ENCODE assay signal across 8 mouse cellular contexts in genomic region chr1:86442832-86443231, GRCm38 (mm10). TPM values are rescaled to one million over a fixed set of nuclear protein-coding genes. Genes with fewer than 3 reads are reported as not detected.
DNase-seq lines count a peak whose midpoint lies in the region; ATAC-seq and TF ChIP-seq lines count a peak whose summit lies in the region.
"Had no signal": no experiment of that assay in that cellular context is flagged by ENCODE, and none has a peak within 500 bp of the region (broad histone marks: within the 10 kb centered on the region; RNA-seq: fewer than 3 reads in every experiment).

No protein-coding gene starts in this region.

- H3K36me3 ChIP-seq in neural tube, embryonic 11.5 days (ENCODE audit: control insufficient read depth, insufficient read depth, low read length), result no peaks in the 10 kb centered on the region; the same call in 1 of the 2 replicates
- H3K36me3 ChIP-seq in limb, embryonic 12.5 days, result no peaks in the 10 kb centered on the region

- no peaks in the 10 kb centered on the region for H3K9me3 ChIP-seq in neural tube, embryonic 11.5 days (ENCODE audit: control insufficient read depth, low read length)
- no peaks in the 10 kb centered on the region for H3K9me3 ChIP-seq in limb, embryonic 12.5 days

- H3K27me3 ChIP-seq in neural tube, embryonic 11.5 days (ENCODE audit: control insufficient read depth, insufficient read depth, low read length), result no peaks in the 10 kb centered on the region
- no peaks in the 10 kb centered on the region for H3K27me3 ChIP-seq in limb, embryonic 12.5 days

- H3K4me2 ChIP-seq in neural tube, embryonic 11.5 days (ENCODE audit: low read depth), result peak overlapping the region; percentile 91
- H3K4me2 ChIP-seq in limb, embryonic 12.5 days, result peak overlapping the region; percentile 83

- peak overlapping the region; percentile 99 for H3K27ac ChIP-seq in neural tube, embryonic 11.5 days (ENCODE audit: low read depth, low read length)
- H3K27ac ChIP-seq in limb, embryonic 12.5 days, result peak overlapping the region; percentile 100
- peak overlapping the region; percentile 99 for H3K27ac ChIP-seq in olfactory bulb, adult 2 months (ENCODE audit: insufficient read depth, low read depth, low read length)

- TF ChIP-seq POLR2A in olfactory bulb, adult 2 months (IDR thresholded peaks at IDR 0.05; ENCODE audit: insufficient read depth, low read depth, low read length), result no peak

- H3K4me3 ChIP-seq in neural tube, embryonic 11.5 days (ENCODE audit: low read depth, low read length), result peak overlapping the region; percentile 45
- peak overlapping the region; percentile 48 for H3K4me3 ChIP-seq in limb, embryonic 12.5 days (replicated peaks)
- H3K4me3 ChIP-seq in olfactory bulb, adult 2 months (ENCODE audit: insufficient read depth, low read depth, low read length), result peak overlapping the region; percentile 64

- TF ChIP-seq CTCF in olfactory bulb, adult 2 months (IDR thresholded peaks at IDR 0.05; ENCODE audit: insufficient read depth, low read depth, low read length), result no peak

- WGBS in neural tube, embryonic 11.5 days, result 3% methylated on average over 24 of the region's 24 CpGs
- 2% methylated on average over 24 of the region's 24 CpGs for WGBS in limb, embryonic 12.5 days
- WGBS in olfactory bulb, adult 2 months, result 2% methylated on average over 24 of the region's 24 CpGs

- ATAC-seq in neural tube, embryonic 11.5 days (ENCODE audit: insufficient read depth, low FRiP score, low TSS enrichment), result peak; percentile 0; the same call in 1 of the 2 replicates
- ATAC-seq in erythroblast, adult 5-6 weeks (replicated peaks; ENCODE audit: low FRiP score, poor library complexity, severe bottlenecking), result 0 out of 2 replicates have a peak, but pooled peaks have one; percentile 9
- no peak; the same call in 1 of the 2 replicates for ATAC-seq in limb, embryonic 12.5 days (ENCODE audit: insufficient number of reproducible peaks, insufficient read depth, low FRiP score, low TSS enrichment, low read depth)

- no peak for DNase-seq in neural tube, embryonic 11.5 days (ENCODE audit: low spot score)
- no peak for DNase-seq in neural tube, embryonic 10.5 days (ENCODE audit: extremely low spot score, low spot score)
- no peak for DNase-seq in MN1 (ENCODE audit: low spot score)
- DNase-seq in urinary bladder, postnatal 36 days (ENCODE audit: low spot score in 2 of 2), result no peak

- H3K9ac ChIP-seq in neural tube, embryonic 11.5 days (ENCODE audit: low read length), result peak overlapping the region; percentile 97
- H3K9ac ChIP-seq in limb, embryonic 12.5 days (replicated peaks), result peak overlapping the region; percentile 93

- H3K4me1 ChIP-seq in neural tube, embryonic 11.5 days (ENCODE audit: control insufficient read depth, insufficient read depth, low read length), result peaks cover 16% of the 10 kb centered on the region
- H3K4me1 ChIP-seq in limb, embryonic 12.5 days (replicated peaks), result peaks cover 37% of the 10 kb centered on the region
- H3K4me1 ChIP-seq in olfactory bulb, adult 2 months (ENCODE audit: control insufficient read depth, insufficient read depth, low read length), result peaks cover 44% of the 10 kb centered on the region

RNA-seq across cellular contexts. Expression of gene Tex44, which starts 16.7 kb away (rescaled TPM):
- not detected in 2 replicates for polyA plus RNA-seq in neural tube, embryonic 11.5 days (2014; fragmentation: Nextera tagmentation; extraction: Ambion mirVana)
- not detected in 2 replicates for total RNA-seq in erythroblast, adult 5-6 weeks (2015; ENCODE audit: low replicate concordance)
- total RNA-seq in erythroblast, adult 5-6 weeks (2017; ENCODE audit: low replicate concordance), result not detected in 2 replicates
- polyA plus RNA-seq in limb, embryonic 12.5 days (2016; fragmentation: Nextera tagmentation; extraction: Ambion mirVana), result not detected in 2 replicates
- not detected in 2 replicates for polyA plus RNA-seq in olfactory bulb, adult 2 months (2012; ENCODE audit: insufficient read depth, insufficient read length, low replicate concordance, missing spikeins)
- total RNA-seq: gastrocnemius, adult 8-10 months had no signal

RNA-seq across cellular contexts. Expression of gene Nmur1, which starts 16.8 kb away (rescaled TPM):
- 0.35 TPM in 1 of 2 replicates, not detected in the other for polyA plus RNA-seq in neural tube, embryonic 11.5 days (2014; fragmentation: Nextera tagmentation; extraction: Ambion mirVana)
- not detected in 2 replicates for total RNA-seq in erythroblast, adult 5-6 weeks (2015; ENCODE audit: low replicate concordance)
- total RNA-seq in erythroblast, adult 5-6 weeks (2017; ENCODE audit: low replicate concordance), result not detected in 2 replicates
- polyA plus RNA-seq in limb, embryonic 12.5 days (2016; fragmentation: Nextera tagmentation; extraction: Ambion mirVana), result not detected in 2 replicates
- polyA plus RNA-seq in olfactory bulb, adult 2 months (2012; ENCODE audit: insufficient read depth, insufficient read length, low replicate concordance, missing spikeins), result not detected in 2 replicates
- total RNA-seq: gastrocnemius, adult 8-10 months had no signal
